Mouse (Mus musculus): ENCODE results near the gene Tnnc1. TPM values are rescaled to one million over a fixed set of nuclear protein-coding genes. Genes with fewer than 3 reads are reported as not detected.

Gene Tnnc1
- polyA plus RNA-seq, 1 experiment from 2014 or later = 3,123 TPM

- Histone ChIP-seq H3K27me3 (ENCODE audit: control insufficient read depth, insufficient read depth, low read length) (no peaks in the 10 kb centered on the region), H3K4me1 (ENCODE audit: control insufficient read depth, insufficient read depth, low read length) (peaks cover 24% of the 10 kb centered on the region), H3K4me2 (peak overlapping the region; percentile 58), H3K27ac (ENCODE audit: low read depth, low read length) (no peak overlapping the region), H3K9ac (ENCODE audit: low read depth, low read length) (peak overlapping the region; percentile 29; the same call in 1 of the 2 replicates), H3K9me3 (replicated peaks; ENCODE audit: control insufficient read depth, low read length) (no peaks in the 10 kb centered on the region), H3K4me3 (ENCODE audit: low read depth, low read length) (peak overlapping the region; percentile 40), H3K36me3 (ENCODE audit: control insufficient read depth, insufficient read depth, low read length) (peaks cover 17% of the 10 kb centered on the region)
- no peak for ATAC-seq (replicated peaks; ENCODE audit: insufficient number of reproducible peaks, low FRiP score, low TSS enrichment)
- 56% methylated on average over 9 of the region's 9 CpGs for WGBS (ENCODE audit: insufficient replicate concordance)
These were observed 41.3 kb upstream of the Tnnc1 start for GRCm38 (mm10) chr14:31166827-31167226.

GRCm38 (mm10) chr14:31168425-31168824 is 39.7 kb upstream of the Tnnc1 start, which contains the start of gene Stab1:
Stab1 (minus strand) TSS chr14:31168641.
- no peaks in the 10 kb centered on the region for H3K27me3 ChIP-seq (ENCODE audit: control insufficient read depth, insufficient read depth, low read length)
- H3K9ac ChIP-seq (ENCODE audit: low read depth, low read length) = peak within 1 kb of the TSS; percentile 60
- no peak; the same call in 1 of the 2 replicates for ATAC-seq (replicated peaks; ENCODE audit: insufficient number of reproducible peaks, low FRiP score, low TSS enrichment)
- H3K27ac ChIP-seq (ENCODE audit: low read depth, low read length) = peak within 1 kb of the TSS; percentile 52
- peaks cover 24% of the 10 kb centered on the region for H3K4me1 ChIP-seq (ENCODE audit: control insufficient read depth, insufficient read depth, low read length)
- H3K9me3 ChIP-seq (replicated peaks; ENCODE audit: control insufficient read depth, low read length) = no peaks in the 10 kb centered on the region
- peak within 1 kb of the TSS; percentile 58 for H3K4me2 ChIP-seq
- peak within 1 kb of the TSS; percentile 40 for H3K4me3 ChIP-seq (ENCODE audit: low read depth, low read length)
- 31% methylated on average over 10 of the region's 10 CpGs for WGBS (ENCODE audit: insufficient replicate concordance)
- peaks cover 33% of the 10 kb centered on the region for H3K36me3 ChIP-seq (ENCODE audit: control insufficient read depth, insufficient read depth, low read length)

- Histone ChIP-seq H3K9me3 (replicated peaks; ENCODE audit: control insufficient read depth, low read length) (no peaks in the 10 kb centered on the region), H3K36me3 (ENCODE audit: control insufficient read depth, insufficient read depth, low read length) (peaks cover 43% of the 10 kb centered on the region), H3K27me3 (ENCODE audit: control insufficient read depth, insufficient read depth, low read length) (no peaks in the 10 kb centered on the region), H3K4me2 (no peak overlapping the region), H3K4me3 (ENCODE audit: low read depth, low read length) (no peak overlapping the region), H3K27ac (ENCODE audit: low read depth, low read length) (peak overlapping the region; percentile 8; the same call in 1 of the 2 replicates), H3K4me1 (ENCODE audit: control insufficient read depth, insufficient read depth, low read length) (peaks cover 17% of the 10 kb centered on the region), H3K9ac (ENCODE audit: low read depth, low read length) (no peak overlapping the region)
- 61% methylated on average over 6 of the region's 6 CpGs for WGBS (ENCODE audit: insufficient replicate concordance)
- no peak for ATAC-seq (replicated peaks; ENCODE audit: insufficient number of reproducible peaks, low FRiP score, low TSS enrichment)
These were observed 38.6 kb upstream of the Tnnc1 start for GRCm38 (mm10) chr14:31169508-31169907.

- ATAC-seq (replicated peaks; ENCODE audit: insufficient number of reproducible peaks, low FRiP score, low TSS enrichment) = no peak
- no peak overlapping the region for H3K27ac ChIP-seq (ENCODE audit: low read depth, low read length)
- WGBS (ENCODE audit: insufficient replicate concordance) = 77% methylated on average over 13 of the region's 13 CpGs
- no peaks in the 10 kb centered on the region for H3K27me3 ChIP-seq (ENCODE audit: control insufficient read depth, insufficient read depth, low read length)
- H3K4me3 ChIP-seq (ENCODE audit: low read depth, low read length) = no peak overlapping the region
- H3K36me3 ChIP-seq (ENCODE audit: control insufficient read depth, insufficient read depth, low read length) = peaks cover 56% of the 10 kb centered on the region
- H3K9me3 ChIP-seq (replicated peaks; ENCODE audit: control insufficient read depth, low read length) = no peaks in the 10 kb centered on the region
- H3K4me2 ChIP-seq = no peak overlapping the region
- H3K4me1 ChIP-seq (ENCODE audit: control insufficient read depth, insufficient read depth, low read length) = peaks cover 14% of the 10 kb centered on the region
- no peak overlapping the region for H3K9ac ChIP-seq (ENCODE audit: low read depth, low read length)
These were observed 37.1 kb upstream of the Tnnc1 start for GRCm38 (mm10) chr14:31170963-31171362.

GRCm38 (mm10) chr14:31171386-31171785 is 36.7 kb upstream of the Tnnc1 start:
- H3K4me1 ChIP-seq (ENCODE audit: control insufficient read depth, insufficient read depth, low read length) = peaks cover 10% of the 10 kb centered on the region; the same call in 1 of the 2 replicates
- no peak for ATAC-seq (replicated peaks; ENCODE audit: insufficient number of reproducible peaks, low FRiP score, low TSS enrichment)
- H3K4me3 ChIP-seq (ENCODE audit: low read depth, low read length) = no peak overlapping the region
- H3K9ac ChIP-seq (ENCODE audit: low read depth, low read length) = no peak overlapping the region
- H3K27ac ChIP-seq (ENCODE audit: low read depth, low read length) = no peak overlapping the region
- no peaks in the 10 kb centered on the region for H3K9me3 ChIP-seq (replicated peaks; ENCODE audit: control insufficient read depth, low read length)
- WGBS (ENCODE audit: insufficient replicate concordance) = 86% methylated on average over 11 of the region's 11 CpGs
- H3K36me3 ChIP-seq (ENCODE audit: control insufficient read depth, insufficient read depth, low read length) = peaks cover 60% of the 10 kb centered on the region
- no peaks in the 10 kb centered on the region for H3K27me3 ChIP-seq (ENCODE audit: control insufficient read depth, insufficient read depth, low read length)
- H3K4me2 ChIP-seq = no peak overlapping the region

GRCm38 (mm10) chr14:31171821-31172220 is 36.3 kb upstream of the Tnnc1 start:
- H3K9me3 ChIP-seq (replicated peaks; ENCODE audit: control insufficient read depth, low read length) = no peaks in the 10 kb centered on the region
- ATAC-seq (replicated peaks; ENCODE audit: insufficient number of reproducible peaks, low FRiP score, low TSS enrichment) = no peak
- H3K36me3 ChIP-seq (ENCODE audit: control insufficient read depth, insufficient read depth, low read length) = peaks cover 64% of the 10 kb centered on the region
- no peaks in the 10 kb centered on the region for H3K27me3 ChIP-seq (ENCODE audit: control insufficient read depth, insufficient read depth, low read length)
- no peak overlapping the region for H3K9ac ChIP-seq (ENCODE audit: low read depth, low read length)
- H3K4me3 ChIP-seq (ENCODE audit: low read depth, low read length) = no peak overlapping the region
- WGBS (ENCODE audit: insufficient replicate concordance) = 95% methylated on average over 15 of the region's 15 CpGs
- H3K4me2 ChIP-seq = no peak overlapping the region
- H3K27ac ChIP-seq (ENCODE audit: low read depth, low read length) = no peak overlapping the region
- H3K4me1 ChIP-seq (ENCODE audit: control insufficient read depth, insufficient read depth, low read length) = peaks cover 8% of the 10 kb centered on the region; the same call in 1 of the 2 replicates

GRCm38 (mm10) chr14:31172781-31173455 is 35.2 kb upstream of the Tnnc1 start:
- peaks cover 75% of the 10 kb centered on the region for H3K36me3 ChIP-seq (ENCODE audit: control insufficient read depth, insufficient read depth, low read length)
- H3K27ac ChIP-seq (ENCODE audit: low read depth, low read length) = no peak overlapping the region
- no peak; the same call in 1 of the 2 replicates for ATAC-seq (replicated peaks; ENCODE audit: insufficient number of reproducible peaks, low FRiP score, low TSS enrichment)
- H3K9me3 ChIP-seq (replicated peaks; ENCODE audit: control insufficient read depth, low read length) = no peaks in the 10 kb centered on the region
- H3K4me1 ChIP-seq (ENCODE audit: control insufficient read depth, insufficient read depth, low read length) = peaks cover 7% of the 10 kb centered on the region; the same call in 1 of the 2 replicates
- H3K9ac ChIP-seq (ENCODE audit: low read depth, low read length) = no peak overlapping the region
- H3K4me3 ChIP-seq (ENCODE audit: low read depth, low read length) = no peak overlapping the region
- no peaks in the 10 kb centered on the region for H3K27me3 ChIP-seq (ENCODE audit: control insufficient read depth, insufficient read depth, low read length)
- 68% methylated on average over 18 of the region's 18 CpGs for WGBS (ENCODE audit: insufficient replicate concordance)
- no peak overlapping the region for H3K4me2 ChIP-seq

- Histone ChIP-seq H3K4me3 (ENCODE audit: low read depth, low read length) (no peak overlapping the region), H3K9me3 (replicated peaks; ENCODE audit: control insufficient read depth, low read length) (no peaks in the 10 kb centered on the region), H3K27me3 (ENCODE audit: control insufficient read depth, insufficient read depth, low read length) (no peaks in the 10 kb centered on the region), H3K4me2 (no peak overlapping the region), H3K4me1 (ENCODE audit: control insufficient read depth, insufficient read depth, low read length) (peaks cover 7% of the 10 kb centered on the region; the same call in 1 of the 2 replicates), H3K27ac (ENCODE audit: low read depth, low read length) (no peak overlapping the region), H3K36me3 (ENCODE audit: control insufficient read depth, insufficient read depth, low read length) (peaks cover 75% of the 10 kb centered on the region), H3K9ac (ENCODE audit: low read depth, low read length) (no peak overlapping the region; the same call in 1 of the 2 replicates)
- WGBS (ENCODE audit: insufficient replicate concordance) = 83% methylated on average over 7 of the region's 7 CpGs
- no peak for ATAC-seq (replicated peaks; ENCODE audit: insufficient number of reproducible peaks, low FRiP score, low TSS enrichment)
These were observed 34.6 kb upstream of the Tnnc1 start for GRCm38 (mm10) chr14:31173537-31173936.

GRCm38 (mm10) chr14:31177287-31177686 is 30.8 kb upstream of the Tnnc1 start:
- 90% methylated on average over 16 of the region's 16 CpGs for WGBS (ENCODE audit: insufficient replicate concordance)
- H3K4me1 ChIP-seq (ENCODE audit: control insufficient read depth, insufficient read depth, low read length) = peaks cover 2% of the 10 kb centered on the region; the same call in 1 of the 2 replicates
- no peak for ATAC-seq (replicated peaks; ENCODE audit: insufficient number of reproducible peaks, low FRiP score, low TSS enrichment)
- H3K27ac ChIP-seq (ENCODE audit: low read depth, low read length) = no peak overlapping the region
- no peaks in the 10 kb centered on the region for H3K9me3 ChIP-seq (replicated peaks; ENCODE audit: control insufficient read depth, low read length)
- H3K9ac ChIP-seq (ENCODE audit: low read depth, low read length) = no peak overlapping the region
- no peaks in the 10 kb centered on the region for H3K27me3 ChIP-seq (ENCODE audit: control insufficient read depth, insufficient read depth, low read length)
- no peak overlapping the region for H3K4me3 ChIP-seq (ENCODE audit: low read depth, low read length)
- peaks cover 86% of the 10 kb centered on the region for H3K36me3 ChIP-seq (ENCODE audit: control insufficient read depth, insufficient read depth, low read length)
- H3K4me2 ChIP-seq = no peak overlapping the region
